Mouse (Mus musculus) midbrain, embryonic 15.5 days (tissue): ENCODE measurements around the gene Gps1. TPM values are rescaled to one million over a fixed set of nuclear protein-coding genes. Genes with fewer than 3 reads are reported as not detected.
A peak's percentile ranks its signal among the peaks of the same experiment; 100 is the strongest.

Source experiments
- ATAC-seq: fragments of 200-750 bp; cut with Nextera tagmentation; replicated peaks from 2 replicates; pipeline ENCODE4 v1.8.0; 2017; ENCODE audit warnings: moderate TSS enrichment
- H3K27ac ChIP-seq: fragments of 300-500 bp; sonication (generic); 2 replicates; pipeline ENCODE4 v1.5.1; 2015; ENCODE audit warnings: mild to moderate bottlenecking, inconsistent platforms
- H3K27me3 ChIP-seq: fragments of 300-500 bp; sonication (generic); replicated peaks from 2 replicates; pipeline ENCODE4 v1.6.1; 2015; ENCODE audit warnings: inconsistent platforms
- H3K36me3 ChIP-seq: fragments of 300-500 bp; sonication (generic); replicated peaks from 2 replicates; pipeline ENCODE4 v1.6.1; 2015; ENCODE audit warnings: inconsistent platforms
- H3K4me1 ChIP-seq: fragments of 300-500 bp; sonication (generic); 2 replicates; pipeline ENCODE4 v1.6.1; 2015; ENCODE audit warnings: inconsistent platforms
- H3K4me2 ChIP-seq: fragments of 300-500 bp; sonication (generic); 2 replicates; pipeline ENCODE4 v1.6.1; 2015; ENCODE audit warnings: inconsistent platforms, mild to moderate bottlenecking, moderate library complexity
- H3K4me3 ChIP-seq: fragments of 300-500 bp; sonication (generic); 2 replicates; pipeline ENCODE4 v1.5.1; 2015; ENCODE audit warnings: mild to moderate bottlenecking, inconsistent platforms
- H3K9ac ChIP-seq: fragments of 300-500 bp; sonication (generic); 2 replicates; pipeline ENCODE4 v1.6.1; 2015; ENCODE audit warnings: mild to moderate bottlenecking, inconsistent platforms
- H3K9me3 ChIP-seq: fragments of 300-500 bp; sonication (generic); 2 replicates; pipeline ENCODE4 v1.6.1; 2016; ENCODE audit warnings: inconsistent platforms
- WGBS: fragments of 180-500 bp; shearing (Covaris S2); methylation state at CpG from one replicate; pipeline ENCODE4 v1.1.7; 2015; ENCODE audit warnings: mixed read lengths; 5-methylcytosine and 5-hydroxymethylcytosine counted together
- polyA plus RNA-seq: library from polyadenylated mRNA; unstranded; fragments of >200 nt; fragmentation: Nextera tagmentation; extraction: Ambion mirVana; gene quantifications from 2 replicates; pipeline ENCODE4 v1.2.1, GENCODE M21; 2015

Gene Gps1
- polyA plus RNA-seq, 1 experiment from 2014 or later, result 296 TPM

DNA sequence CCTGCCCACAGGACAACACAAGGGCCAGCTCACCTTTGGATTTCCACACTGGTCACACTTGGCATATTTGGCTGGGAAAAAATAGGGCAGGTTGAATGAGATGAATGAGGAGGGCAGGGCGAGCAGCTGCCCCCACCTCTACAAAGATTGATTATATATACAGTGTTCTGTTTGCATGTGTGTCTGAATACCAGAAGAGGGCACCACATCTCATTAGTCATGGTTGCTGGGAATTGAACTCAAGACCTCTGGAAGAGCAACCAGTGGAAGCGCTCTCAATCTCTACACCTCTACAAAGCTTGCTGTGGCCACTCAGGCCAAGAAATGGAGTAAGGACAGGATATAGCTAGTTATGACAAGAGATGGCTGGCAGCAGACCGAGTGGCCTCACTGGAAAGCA, 5.7 kb downstream of the Gps1 start:
- ATAC-seq, result no peak
- WGBS, result 89% methylated on average over 3 of the region's 3 CpGs
- no peaks in the 10 kb centered on the region for H3K9me3 ChIP-seq
- H3K4me1 ChIP-seq, result peaks cover 17% of the 10 kb centered on the region
- no peaks in the 10 kb centered on the region for H3K27me3 ChIP-seq
- H3K9ac ChIP-seq, result no peak overlapping the region
- peaks cover 55% of the 10 kb centered on the region for H3K36me3 ChIP-seq
- no peak overlapping the region for H3K27ac ChIP-seq
- H3K4me2 ChIP-seq, result no peak overlapping the region
- H3K4me3 ChIP-seq, result no peak overlapping the region

DNA sequence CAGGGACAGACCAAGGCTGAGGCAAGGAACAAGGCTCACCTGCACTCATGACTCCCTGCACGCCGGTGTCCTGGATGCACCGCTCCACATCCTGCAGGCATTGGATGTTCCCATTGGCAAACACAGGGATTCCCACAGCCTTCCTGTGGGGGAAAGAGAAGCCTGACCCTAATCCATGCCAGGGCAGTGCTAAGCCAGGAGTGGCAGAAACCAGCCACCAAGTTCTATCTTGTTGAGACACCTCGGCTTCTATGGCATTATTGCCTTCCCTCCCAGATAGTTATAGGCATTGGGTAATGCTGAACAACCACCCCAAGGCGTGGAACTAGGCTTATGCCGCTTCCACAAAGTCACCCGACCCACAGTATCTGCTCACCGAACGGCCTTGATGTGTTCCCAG, 8.6 kb downstream of the Gps1 start:
- H3K27me3 ChIP-seq, result no peaks in the 10 kb centered on the region
- H3K27ac ChIP-seq, result no peak overlapping the region
- no peak for ATAC-seq
- H3K4me2 ChIP-seq, result no peak overlapping the region
- peaks cover 21% of the 10 kb centered on the region for H3K4me1 ChIP-seq
- H3K36me3 ChIP-seq, result peaks cover 51% of the 10 kb centered on the region
- no peak overlapping the region for H3K4me3 ChIP-seq
- H3K9ac ChIP-seq, result no peak overlapping the region
- 96% methylated on average over 9 of the region's 9 CpGs for whole genome bisulfite sequencing
- H3K9me3 ChIP-seq, result no peaks in the 10 kb centered on the region

DNA sequence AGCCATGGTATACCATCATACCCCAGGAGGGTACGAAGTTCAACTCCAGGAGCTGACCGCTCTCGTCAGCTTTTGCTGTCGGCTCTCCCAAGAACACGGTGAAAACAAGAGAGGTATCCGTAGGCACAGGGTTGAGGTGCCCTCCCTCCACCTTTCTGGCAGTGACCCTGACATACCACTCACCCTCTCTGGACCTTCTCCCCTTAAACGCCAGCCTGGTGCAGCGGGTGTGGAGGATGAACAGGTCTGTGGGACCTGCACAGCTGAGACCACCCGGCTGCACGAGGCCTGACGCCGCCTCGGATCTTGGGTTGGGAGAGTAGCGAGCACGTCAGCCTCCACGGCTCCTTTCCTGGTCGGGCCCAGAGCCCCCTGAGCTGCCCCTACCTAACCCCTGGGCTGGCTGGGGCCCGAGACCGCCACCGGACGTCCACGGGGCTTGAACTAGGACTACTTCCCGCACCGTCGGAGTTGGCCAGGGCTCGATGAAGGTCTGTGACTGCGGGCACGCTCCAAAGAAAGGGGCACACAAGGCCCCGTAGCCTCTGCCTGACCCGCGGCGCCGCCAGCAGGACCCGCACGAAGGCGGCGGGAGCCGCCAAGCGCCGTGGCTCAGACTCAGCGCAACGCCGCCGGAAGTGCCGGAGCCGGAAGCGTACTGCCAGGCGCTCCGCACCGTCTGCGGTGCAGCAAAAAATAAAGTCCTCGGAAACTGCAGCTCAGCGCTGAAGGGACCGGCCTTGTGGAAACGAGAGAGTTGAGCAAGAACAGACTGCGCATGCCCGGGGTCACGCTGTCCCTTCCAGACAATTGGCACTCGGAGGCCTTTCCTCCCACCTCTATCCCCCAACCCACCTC, 11.9 kb downstream of the Gps1 start, which contains the start of gene Dus1l:
Dus1l (minus strand) TSS at position 648 of the 858 bp plus-strand sequence.
- peak within 1 kb of the TSS; percentile 98 for H3K4me2 ChIP-seq
- peaks cover 27% of the 10 kb centered on the region for H3K4me1 ChIP-seq
- ATAC-seq, result peak; percentile 87
- H3K27me3 ChIP-seq, result no peaks in the 10 kb centered on the region
- H3K36me3 ChIP-seq, result peaks cover 28% of the 10 kb centered on the region; the same call in 1 of the 2 replicates
- 2% methylated on average over 59 of the region's 59 CpGs for WGBS
- H3K9me3 ChIP-seq, result no peaks in the 10 kb centered on the region
- H3K4me3 ChIP-seq, result peak within 1 kb of the TSS; percentile 94
- H3K27ac ChIP-seq, result peak within 1 kb of the TSS; percentile 87
- peak within 1 kb of the TSS; percentile 83 for H3K9ac ChIP-seq

DNA sequence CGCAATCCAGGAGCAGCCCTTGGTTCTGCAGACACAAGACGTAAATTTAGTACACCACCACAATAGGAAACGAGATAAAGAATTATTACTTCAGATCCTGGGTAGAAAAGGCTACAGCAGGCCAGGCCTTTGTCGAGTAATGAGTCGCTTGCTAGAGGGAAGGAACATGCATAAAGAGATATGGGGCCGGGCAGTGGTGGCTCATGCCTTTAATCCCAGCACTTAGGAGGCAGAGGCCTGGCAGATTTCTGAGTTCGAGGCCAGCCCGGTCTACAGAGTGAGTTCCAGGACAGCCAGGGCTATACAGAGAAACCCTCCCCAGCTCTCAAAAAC, 12.5 kb downstream of the Gps1 start:
- ATAC-seq, result peak; percentile 41; the same call in 1 of the 2 replicates
- Histone ChIP-seq H3K9me3 (no peaks in the 10 kb centered on the region), H3K9ac (peak overlapping the region; percentile 21; the same call in 1 of the 2 replicates), H3K27me3 (no peaks in the 10 kb centered on the region), H3K27ac (peak overlapping the region; percentile 87), H3K4me3 (peak overlapping the region; percentile 94), H3K36me3 (peaks cover 24% of the 10 kb centered on the region; the same call in 1 of the 2 replicates), H3K4me1 (peaks cover 27% of the 10 kb centered on the region), H3K4me2 (peak overlapping the region; percentile 98)
- 23% methylated on average over 8 of the region's 8 CpGs for WGBS

DNA sequence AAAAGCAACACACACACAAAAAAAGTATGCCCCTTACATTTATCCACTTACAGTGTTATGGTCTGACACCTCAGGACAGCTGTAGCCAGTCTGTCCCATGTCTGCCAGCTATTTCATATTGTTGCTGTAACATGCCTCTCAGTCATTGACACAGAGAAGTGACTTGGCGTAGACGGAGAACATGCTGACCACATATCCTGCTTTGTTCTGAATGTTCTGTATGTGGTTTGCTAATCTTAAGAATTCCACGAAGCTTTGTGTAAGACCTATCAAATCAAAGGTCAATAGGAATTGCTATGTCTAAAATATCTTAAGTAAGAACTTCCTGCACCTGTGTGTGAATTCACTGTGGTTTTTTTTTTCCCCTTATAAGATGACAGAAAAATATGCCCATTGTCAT, 14.2 kb downstream of the Gps1 start:
- Histone ChIP-seq H3K4me2 (no peak overlapping the region), H3K27ac (no peak overlapping the region), H3K9me3 (no peaks in the 10 kb centered on the region), H3K4me3 (no peak overlapping the region), H3K4me1 (peaks cover 27% of the 10 kb centered on the region), H3K9ac (no peak overlapping the region), H3K27me3 (no peaks in the 10 kb centered on the region), H3K36me3 (0 out of 2 replicates have a peak, but pooled peaks cover 8% of the 10 kb centered on the region)
- 86% methylated on average over 3 of the region's 3 CpGs for WGBS
- no peak for ATAC-seq

DNA sequence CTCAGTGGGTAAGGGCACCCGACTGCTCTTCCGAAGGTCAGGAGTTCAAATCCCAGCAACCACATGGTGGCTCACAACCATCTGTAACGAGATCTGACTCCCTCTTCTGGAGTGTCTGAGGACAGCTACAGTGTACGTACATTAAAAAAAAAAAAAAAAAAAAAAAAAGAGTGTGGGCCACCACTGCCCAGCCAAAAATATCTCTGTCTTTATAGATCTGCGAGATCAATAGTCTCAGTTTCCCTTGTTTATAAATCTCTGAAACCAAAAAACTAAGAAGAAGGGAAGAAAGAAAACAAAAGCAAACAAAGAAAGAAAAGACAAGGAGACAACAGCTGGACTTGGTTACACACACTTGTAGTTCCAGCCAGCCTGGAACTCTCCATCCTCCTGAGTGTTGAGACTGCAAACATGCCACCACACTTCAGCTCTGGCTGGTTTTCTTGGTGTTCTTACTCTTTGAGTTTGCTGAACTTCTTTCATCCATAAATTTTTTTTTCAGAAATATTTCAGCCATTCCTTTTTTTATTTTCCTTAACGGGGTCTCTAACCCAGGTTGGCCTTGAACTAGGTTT, 15.3 kb downstream of the Gps1 start:
- Histone ChIP-seq H3K9me3 (no peaks in the 10 kb centered on the region), H3K36me3 (no peaks in the 10 kb centered on the region), H3K9ac (no peak overlapping the region), H3K4me2 (no peak overlapping the region), H3K27ac (0 out of 2 replicates have a peak overlapping the region, but pooled peaks have one; percentile 40), H3K27me3 (no peaks in the 10 kb centered on the region), H3K4me1 (peaks cover 27% of the 10 kb centered on the region), H3K4me3 (no peak overlapping the region)
- no peak for ATAC-seq
- 76% methylated on average over 6 of the region's 6 CpGs for WGBS

DNA sequence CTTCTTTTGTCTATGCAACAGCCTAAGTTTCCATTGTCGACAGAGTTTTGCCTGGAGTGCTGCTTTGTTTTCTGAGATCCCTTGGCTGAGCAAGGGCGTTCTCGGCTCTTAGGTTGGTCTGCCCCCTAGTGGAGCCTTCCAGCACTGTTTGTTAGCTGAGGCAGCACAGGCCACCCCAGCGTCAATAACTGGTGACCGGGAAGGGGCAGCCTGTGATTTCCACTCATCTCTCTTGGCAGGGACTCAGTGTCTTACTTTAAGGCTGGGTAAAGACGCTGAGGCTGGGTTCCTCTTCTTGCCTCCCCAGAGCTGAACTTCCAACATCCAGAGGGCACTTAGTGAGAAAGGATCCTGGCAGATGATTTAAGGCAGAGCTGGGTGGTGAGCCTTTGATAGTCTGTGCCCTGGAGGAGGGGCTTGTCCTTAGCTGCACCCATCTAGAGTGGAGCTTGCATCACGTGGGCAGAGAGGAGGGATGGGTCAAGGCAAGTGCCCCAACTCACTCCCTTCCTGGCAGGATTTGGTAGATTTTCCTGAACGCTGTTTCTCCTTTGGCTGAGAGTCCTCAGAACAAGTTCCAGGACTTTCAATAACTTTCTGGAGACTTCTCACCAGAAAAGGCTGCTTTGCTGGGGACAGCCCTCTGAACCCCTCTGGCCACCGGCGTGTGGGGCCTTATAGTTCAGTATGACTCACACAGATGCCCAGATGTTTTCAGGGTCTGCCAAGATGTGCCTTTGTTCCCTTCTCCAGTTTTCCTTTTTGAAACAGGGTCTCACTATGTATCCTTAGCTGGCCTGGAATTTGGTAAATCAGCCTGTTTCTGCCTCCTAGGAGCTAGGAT, 16.2 kb downstream of the Gps1 start:
- Histone ChIP-seq H3K36me3 (no peaks in the 10 kb centered on the region), H3K4me3 (no peak overlapping the region), H3K9ac (peak overlapping the region; percentile 27; the same call in 1 of the 2 replicates), H3K4me2 (0 out of 2 replicates have a peak overlapping the region, but pooled peaks have one; percentile 14), H3K27ac (0 out of 2 replicates have a peak overlapping the region, but pooled peaks have one; percentile 40), H3K27me3 (no peaks in the 10 kb centered on the region), H3K4me1 (peaks cover 19% of the 10 kb centered on the region), H3K9me3 (no peaks in the 10 kb centered on the region)
- ATAC-seq, result 0 out of 2 replicates have a peak, but pooled peaks have one; percentile 41
- WGBS, result 14% methylated on average over 10 of the region's 10 CpGs

DNA sequence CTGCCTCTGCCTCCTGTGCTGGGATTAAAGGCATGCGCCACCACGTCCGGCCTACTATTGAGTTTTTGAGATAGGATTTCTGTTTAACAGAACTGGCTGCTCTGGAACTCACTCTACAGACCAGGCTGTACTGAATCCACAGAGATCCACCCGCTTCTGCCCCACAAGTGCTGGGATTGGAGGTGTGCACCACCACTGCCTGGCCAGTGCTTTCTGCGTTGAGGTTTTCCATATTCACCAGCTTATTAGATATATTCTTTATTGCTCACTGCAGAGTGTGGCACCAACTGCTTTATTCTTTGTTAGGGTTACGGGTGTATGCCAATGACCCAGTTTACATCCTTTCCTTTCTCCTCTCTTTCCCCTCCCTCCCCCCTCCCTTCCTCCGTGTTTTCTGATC, 20.2 kb downstream of the Gps1 start:
- H3K27me3 ChIP-seq, result no peaks in the 10 kb centered on the region
- 79% methylated on average over 7 of the region's 7 CpGs for WGBS
- peaks cover 34% of the 10 kb centered on the region for H3K36me3 ChIP-seq
- no peak overlapping the region for H3K27ac ChIP-seq
- no peak for ATAC-seq
- H3K4me3 ChIP-seq, result no peak overlapping the region
- no peaks in the 10 kb centered on the region for H3K9me3 ChIP-seq
- H3K4me1 ChIP-seq, result peaks cover 6% of the 10 kb centered on the region
- no peak overlapping the region for H3K4me2 ChIP-seq
- no peak overlapping the region for H3K9ac ChIP-seq

DNA sequence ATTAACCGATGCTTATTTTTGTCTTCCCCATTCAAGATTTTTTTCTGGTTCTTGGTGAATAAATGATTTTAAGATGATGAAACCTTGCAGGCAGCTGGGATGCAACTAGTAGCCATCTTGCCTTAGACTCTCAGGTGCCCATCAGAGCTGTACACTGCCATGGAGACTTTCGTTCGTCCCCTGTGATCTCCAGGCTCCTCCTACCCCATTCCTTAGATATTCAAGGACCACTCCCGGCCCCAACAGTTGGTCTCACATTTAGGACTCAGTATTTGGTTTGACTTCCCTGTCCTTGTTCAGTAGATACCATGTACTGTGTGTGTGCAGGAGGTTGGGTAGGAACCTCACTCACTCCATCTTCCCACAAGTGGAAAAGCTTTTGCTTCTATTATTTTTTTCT, 20.7 kb downstream of the Gps1 start:
- 78% methylated on average over 4 of the region's 4 CpGs for WGBS
- H3K9me3 ChIP-seq, result no peaks in the 10 kb centered on the region
- no peak overlapping the region for H3K9ac ChIP-seq
- peaks cover 39% of the 10 kb centered on the region for H3K36me3 ChIP-seq
- H3K4me2 ChIP-seq, result no peak overlapping the region
- no peak overlapping the region for H3K27ac ChIP-seq
- no peak for ATAC-seq
- no peak overlapping the region for H3K4me3 ChIP-seq
- no peaks in the 10 kb centered on the region for H3K27me3 ChIP-seq
- peaks cover 6% of the 10 kb centered on the region for H3K4me1 ChIP-seq

DNA sequence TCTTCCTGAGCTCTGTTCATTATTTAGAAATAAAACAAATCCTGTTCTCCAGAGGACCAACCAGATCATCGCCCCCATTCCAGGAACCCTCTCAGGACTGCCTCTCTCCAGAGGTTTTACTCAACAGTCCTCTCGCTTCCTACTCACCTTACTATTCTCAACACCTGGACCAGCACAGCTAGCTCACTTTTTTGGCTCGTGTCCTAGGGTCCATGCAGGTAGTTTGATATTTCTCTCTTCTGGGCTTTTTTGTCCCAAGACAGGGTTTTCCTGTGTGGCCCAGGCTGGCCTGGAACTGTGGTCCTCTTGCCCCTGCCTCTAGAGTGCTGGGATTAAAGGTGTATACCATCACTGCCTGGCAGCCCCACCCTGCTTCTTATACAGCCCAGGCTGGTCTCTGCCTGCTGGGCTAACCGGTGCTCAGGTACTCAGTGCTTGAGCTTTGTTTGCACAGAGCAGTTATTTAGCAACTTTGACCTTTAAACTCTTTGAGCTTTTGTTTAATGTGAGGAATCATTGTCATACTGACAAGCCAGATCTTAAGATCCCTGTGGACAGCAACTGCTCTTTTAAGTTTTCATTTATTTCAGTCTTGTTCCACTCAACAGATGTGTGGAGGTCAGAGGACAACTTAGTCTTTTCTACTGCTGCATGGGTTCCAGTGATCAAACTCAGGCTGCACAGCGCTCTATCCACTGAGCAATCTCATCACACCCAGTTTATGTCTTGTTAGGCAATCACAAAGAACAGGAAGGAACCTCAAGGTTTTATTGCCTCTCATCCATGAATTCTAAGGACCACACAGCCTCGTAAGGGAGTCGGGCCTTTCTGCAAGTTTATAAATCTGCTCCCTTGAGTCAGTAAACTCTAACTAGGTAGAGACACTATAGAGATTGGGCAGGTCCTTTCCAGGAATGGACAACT, 21.6 kb downstream of the Gps1 start:
- H3K36me3 ChIP-seq, result peaks cover 48% of the 10 kb centered on the region
- H3K9ac ChIP-seq, result no peak overlapping the region
- H3K27me3 ChIP-seq, result no peaks in the 10 kb centered on the region
- no peaks in the 10 kb centered on the region for H3K9me3 ChIP-seq
- H3K4me3 ChIP-seq, result no peak overlapping the region
- WGBS, result 88% methylated on average over 7 of the region's 7 CpGs
- H3K4me1 ChIP-seq, result no peaks in the 10 kb centered on the region
- ATAC-seq, result no peak
- H3K27ac ChIP-seq, result no peak overlapping the region
- H3K4me2 ChIP-seq, result no peak overlapping the region

DNA sequence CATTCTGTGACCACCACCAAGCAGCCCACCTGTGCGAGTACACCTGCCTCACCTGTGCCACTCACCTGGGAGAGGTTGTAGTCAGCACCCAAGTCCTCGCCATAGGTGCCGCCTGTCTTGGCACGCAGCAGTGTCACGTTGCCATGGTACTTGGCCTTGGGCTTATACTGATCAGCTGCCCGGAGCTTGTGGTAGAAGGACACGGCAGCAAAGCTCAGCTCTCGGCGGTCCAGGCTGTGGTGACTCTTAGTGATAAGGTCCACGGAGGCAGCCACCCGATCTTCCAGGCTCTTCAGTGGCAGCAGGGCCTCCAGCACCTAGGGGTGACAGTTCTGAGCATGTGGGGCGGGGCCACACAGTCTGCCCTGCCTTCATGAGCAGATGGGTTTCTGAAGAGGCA, 23.9 kb downstream of the Gps1 start:
- 91% methylated on average over 12 of the region's 12 CpGs for WGBS
- Histone ChIP-seq H3K27me3 (no peaks in the 10 kb centered on the region), H3K4me2 (no peak overlapping the region), H3K27ac (no peak overlapping the region), H3K36me3 (peaks cover 71% of the 10 kb centered on the region), H3K9me3 (no peaks in the 10 kb centered on the region), H3K4me1 (no peaks in the 10 kb centered on the region), H3K9ac (no peak overlapping the region), H3K4me3 (no peak overlapping the region)
- no peak for ATAC-seq
